Mouse (Mus musculus) intestine, postnatal 0 days (tissue): ENCODE measurements around the gene Tceal1. TPM values are rescaled to one million over a fixed set of nuclear protein-coding genes. Genes with fewer than 3 reads are reported as not detected.

ENCODE experiments used
- ATAC-seq: fragments of 200-750 bp; cut with Nextera tagmentation; 2 replicates; pipeline ENCODE4 v1.8.0; 2017; ENCODE audit warnings: mild to moderate bottlenecking, moderate TSS enrichment, moderate library complexity
- H3K27ac ChIP-seq: fragments of 300-500 bp; sonication (generic); 2 replicates; pipeline ENCODE4 v1.5.1; 2014; ENCODE audit warnings: mild to moderate bottlenecking, low read depth, low read length, moderate library complexity
- H3K27me3 ChIP-seq: fragments of 300-500 bp; sonication (generic); replicated peaks from 2 replicates; pipeline ENCODE4 v1.6.1; 2014; ENCODE audit warnings: low read length, mixed read lengths; ENCODE audit not compliant: control insufficient read depth, insufficient read depth
- H3K36me3 ChIP-seq: fragments of 300-500 bp; sonication (generic); 2 replicates; pipeline ENCODE4 v1.6.1; 2014; ENCODE audit warnings: mild to moderate bottlenecking, moderate library complexity; ENCODE audit not compliant: control insufficient read depth, insufficient read depth
- H3K4me1 ChIP-seq: fragments of 300-500 bp; sonication (generic); replicated peaks from 2 replicates; pipeline ENCODE4 v1.6.1; 2014; ENCODE audit warnings: antibody characterized with exemption, low read length, mixed read lengths; ENCODE audit not compliant: control insufficient read depth, insufficient read depth
- H3K4me2 ChIP-seq: fragments of 300-500 bp; sonication (generic); replicated peaks from 2 replicates; pipeline ENCODE4 v1.6.1; 2014; ENCODE audit warnings: low read depth, mild to moderate bottlenecking, moderate library complexity
- H3K4me3 ChIP-seq: fragments of 300-500 bp; sonication (generic); 2 replicates; pipeline ENCODE4 v1.5.1; 2014; ENCODE audit warnings: low read depth, low read length
- H3K9ac ChIP-seq: fragments of 300-500 bp; sonication (generic); 2 replicates; pipeline ENCODE4 v1.6.1; 2014; ENCODE audit warnings: mild to moderate bottlenecking, low read depth, low read length
- H3K9me3 ChIP-seq: fragments of 300-500 bp; sonication (generic); 2 replicates; pipeline ENCODE4 v1.6.1; 2016; ENCODE audit warnings: mixed run types; ENCODE audit not compliant: control insufficient read depth
- CTCF ChIP-seq: sonication (generic); IDR thresholded peaks from 2 replicates; pipeline ENCODE4 v1.5.1; 2016; ENCODE audit warnings: low read depth, mild to moderate bottlenecking, control low read depth, antibody characterized with exemption, moderate library complexity
- WGBS: fragments of 180-500 bp; shearing (Covaris S2); extraction: QIAGEN DNeasy Blood & Tissue Kit; methylation state at CpG from one replicate; pipeline ENCODE4 v1.1.7; 2014; 5-methylcytosine and 5-hydroxymethylcytosine counted together
- polyA plus RNA-seq: library from polyadenylated mRNA; unstranded; fragments of >200 nt; fragmentation: Nextera tagmentation; extraction: Ambion mirVana; gene quantifications from 2 replicates; pipeline ENCODE4 v1.2.1, GENCODE M21; 2015

Gene Tceal1
- polyA plus RNA-seq, 1 experiment from 2014 or later = 6.1 TPM

DNA sequence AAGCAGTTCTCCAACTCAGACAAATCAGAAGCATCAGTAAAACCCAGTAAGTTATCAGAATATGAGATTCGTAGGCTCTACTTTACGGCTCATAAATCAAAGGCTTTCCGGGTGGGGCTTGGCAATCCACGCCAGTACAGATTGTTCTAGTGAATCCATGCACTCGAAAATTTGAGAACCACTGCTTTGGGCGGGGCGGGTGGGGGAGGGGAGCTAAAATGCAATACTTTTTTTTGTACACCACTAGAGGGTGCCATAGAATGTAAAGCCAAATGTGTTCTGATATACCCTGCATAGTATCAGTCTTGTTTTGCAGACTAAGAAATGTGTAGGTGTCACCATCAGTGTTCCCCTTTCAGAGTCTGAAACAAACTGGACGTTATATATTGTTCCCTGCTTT lies 36.9 kb downstream of the Tceal1 start:
- Histone ChIP-seq H3K4me3 (no peak overlapping the region), H3K27ac (no peak overlapping the region), H3K36me3 (no peaks in the 10 kb centered on the region), H3K9ac (no peak overlapping the region), H3K4me2 (no peak overlapping the region), H3K27me3 (no peaks in the 10 kb centered on the region), H3K4me1 (no peaks in the 10 kb centered on the region), H3K9me3 (no peaks in the 10 kb centered on the region)
- WGBS = 55% methylated on average over 8 of the region's 8 CpGs
- no peak for ATAC-seq
- peak; percentile 46 for TF ChIP-seq CTCF

DNA sequence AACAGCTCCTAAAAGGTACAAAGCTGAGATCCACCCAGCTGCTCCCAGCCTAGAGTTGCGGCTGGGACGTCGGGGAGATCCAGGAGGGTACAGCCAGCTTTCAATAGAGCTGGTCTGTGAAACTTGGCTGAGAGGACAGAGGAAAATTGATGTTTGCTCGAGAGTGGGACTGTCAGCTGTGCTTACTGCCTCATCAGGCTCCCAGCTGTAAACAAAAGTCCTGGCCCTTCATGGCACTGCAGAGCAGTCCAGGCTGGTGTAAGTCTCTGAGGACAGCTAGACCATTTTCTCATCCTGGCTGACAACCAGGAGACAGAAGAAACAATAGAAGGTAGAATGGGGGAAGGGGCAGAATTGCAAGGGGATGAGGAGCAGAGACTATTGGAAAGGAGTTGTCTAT lies 41.5 kb downstream of the Tceal1 start:
- 74% methylated on average over 4 of the region's 4 CpGs for WGBS
- no peak for TF ChIP-seq CTCF

DNA sequence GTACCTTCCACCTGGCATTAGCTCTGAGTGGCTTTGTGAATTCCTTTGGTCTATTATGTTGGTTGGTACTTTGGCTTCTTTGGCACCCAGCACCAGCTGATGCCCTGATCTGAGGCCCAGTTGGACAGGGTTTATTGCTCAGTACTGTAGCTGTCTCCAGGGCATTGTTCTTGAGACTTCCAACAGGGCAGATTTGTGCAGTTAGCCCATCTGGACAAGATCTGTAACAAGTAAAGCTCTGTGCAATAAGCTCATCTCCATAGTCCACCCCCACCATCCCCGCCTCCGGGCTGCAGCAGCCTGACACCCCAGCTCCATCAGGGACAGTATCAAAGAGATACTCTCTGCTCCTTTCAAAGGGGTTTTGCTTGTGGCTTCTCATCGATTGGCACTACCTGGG lies 47.7 kb downstream of the Tceal1 start:
- H3K4me2 ChIP-seq = no peak overlapping the region
- no peaks in the 10 kb centered on the region for H3K4me1 ChIP-seq
- ATAC-seq = no peak
- WGBS = 95% methylated on average over 3 of the region's 3 CpGs
- no peaks in the 10 kb centered on the region for H3K36me3 ChIP-seq
- H3K9me3 ChIP-seq = no peaks in the 10 kb centered on the region
- H3K9ac ChIP-seq = no peak overlapping the region
- no peaks in the 10 kb centered on the region for H3K27me3 ChIP-seq
- H3K27ac ChIP-seq = no peak overlapping the region
- H3K4me3 ChIP-seq = no peak overlapping the region
- TF ChIP-seq CTCF = no peak

More for the DNA sequence above, 41.5 kb downstream of the Tceal1 start:
- no peaks in the 10 kb centered on the region for H3K36me3 ChIP-seq
- no peaks in the 10 kb centered on the region for H3K27me3 ChIP-seq
- H3K9ac ChIP-seq = no peak overlapping the region
- no peaks in the 10 kb centered on the region for H3K4me1 ChIP-seq
- H3K4me2 ChIP-seq = no peak overlapping the region
- no peak overlapping the region for H3K4me3 ChIP-seq
- no peaks in the 10 kb centered on the region for H3K9me3 ChIP-seq
- no peak overlapping the region for H3K27ac ChIP-seq
- no peak for ATAC-seq

Other genes with a start within 250 kb of the Tceal1 start
- gene Kir3dl1, start 190.0 kb upstream of the Tceal1 start, polyA plus RNA-seq = not detected in 2 replicates
- not detected in 2 replicates for gene Kir3dl2, start 163.9 kb upstream of the Tceal1 start, polyA plus RNA-seq
- gene Tceal3, start 117.1 kb upstream of the Tceal1 start, polyA plus RNA-seq = 4.0 and 4.6 TPM in 2 replicates
- 459 and 483 TPM in 2 replicates for gene Morf4l2, start 35.7 kb downstream of the Tceal1 start, polyA plus RNA-seq
- not detected in 2 replicates for gene Glra4, start 72.2 kb downstream of the Tceal1 start, polyA plus RNA-seq
- 1.9 and 3.0 TPM in 2 replicates for gene Plp1, start 114.7 kb downstream of the Tceal1 start, polyA plus RNA-seq
- 0.21 and 0.27 TPM in 2 replicates for gene Rab9b, start 160.8 kb downstream of the Tceal1 start, polyA plus RNA-seq
- gene H2bfm, start 219.3 kb downstream of the Tceal1 start, polyA plus RNA-seq = not detected in 2 replicates